Mouse (Mus musculus) urinary bladder, postnatal 14 days (tissue): ENCODE measurements at regions not wholly inside any gene's neighbourhood (a gene's known extent, or its start where the extent isn't known, plus 50 kb on each side); places are given as distances from the start of the nearest gene placed in this dataset.

Source experiments
- DNase-seq: peaks from one replicate; pipeline ENCODE4 v3.0.0; 2021; ENCODE audit warnings: low spot score

DNA sequence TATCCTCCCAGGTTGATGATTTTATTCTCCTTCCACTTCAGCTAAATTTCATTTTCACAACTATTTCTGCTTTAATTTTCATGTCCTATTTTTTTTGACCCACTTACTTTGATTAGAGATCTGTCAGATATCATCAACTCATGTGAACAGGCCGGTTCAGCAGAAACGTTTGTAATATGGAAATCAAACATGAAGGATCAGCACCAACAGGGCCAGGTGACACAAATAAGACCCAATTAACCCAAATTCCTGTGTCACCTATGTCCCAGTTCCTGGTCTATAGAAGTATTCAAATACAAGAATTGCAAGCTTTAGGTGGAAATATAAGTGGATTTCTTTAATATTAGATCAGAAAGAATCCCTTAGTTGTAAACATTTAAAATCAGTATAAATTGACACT is 332.7 kb downstream of the 1700017N19Rik start:
- DNase-seq: no peak

GRCm38 (mm10) chr10:100927086-100927485 is 336.8 kb downstream of the 1700017N19Rik start:
- no peak for DNase-seq

DNA sequence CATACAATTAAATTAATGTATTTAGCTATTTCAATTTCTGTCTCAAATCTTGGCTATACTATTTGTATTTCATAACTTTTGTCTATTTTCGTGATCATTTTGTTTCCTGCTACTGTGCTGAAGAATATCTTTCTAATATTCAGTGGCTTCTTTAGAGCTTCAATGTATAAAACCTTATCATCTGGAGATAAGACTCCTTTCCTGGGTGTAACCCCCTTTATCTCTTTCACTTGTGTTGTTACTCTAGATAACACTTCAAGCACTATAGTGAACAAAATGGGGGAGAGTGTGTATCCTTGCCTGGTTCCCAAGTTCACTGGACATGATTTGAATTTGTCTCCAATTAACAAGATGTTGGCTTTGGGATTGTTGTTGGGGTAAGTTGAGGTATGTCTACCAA is 341.5 kb downstream of the 1700017N19Rik start:
- DNase-seq: no peak

- no peak for DNase-seq
Measured at GRCm38 (mm10) chr10:100958371-100958770, 368.1 kb downstream of the 1700017N19Rik start.

- no peak for DNase-seq
Measured at GRCm38 (mm10) chr10:101003469-101003868, 413.2 kb downstream of the 1700017N19Rik start.

DNA sequence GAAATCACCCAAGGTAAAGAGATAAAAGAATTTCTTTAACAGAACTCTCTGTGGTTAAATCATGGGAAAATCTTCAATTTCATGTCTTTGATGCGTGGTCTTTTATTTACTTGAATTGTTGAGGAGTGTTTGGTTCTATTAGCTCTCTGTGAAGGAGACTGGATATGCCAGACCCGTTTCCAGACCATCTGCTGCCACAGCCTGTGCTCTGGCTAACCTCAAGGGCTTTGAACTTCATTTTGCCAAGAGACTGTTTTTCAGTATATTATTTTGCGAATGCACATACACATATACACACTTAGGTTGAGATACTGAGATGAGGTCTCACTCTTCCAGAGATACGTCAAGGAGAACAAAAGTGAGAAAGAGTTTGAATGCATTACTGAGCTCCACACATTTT is 414.4 kb downstream of the 1700017N19Rik start:
- DNase-seq: no peak

- no peak for DNase-seq
Measured at GRCm38 (mm10) chr10:101015416-101015815, 425.1 kb downstream of the 1700017N19Rik start.

DNA sequence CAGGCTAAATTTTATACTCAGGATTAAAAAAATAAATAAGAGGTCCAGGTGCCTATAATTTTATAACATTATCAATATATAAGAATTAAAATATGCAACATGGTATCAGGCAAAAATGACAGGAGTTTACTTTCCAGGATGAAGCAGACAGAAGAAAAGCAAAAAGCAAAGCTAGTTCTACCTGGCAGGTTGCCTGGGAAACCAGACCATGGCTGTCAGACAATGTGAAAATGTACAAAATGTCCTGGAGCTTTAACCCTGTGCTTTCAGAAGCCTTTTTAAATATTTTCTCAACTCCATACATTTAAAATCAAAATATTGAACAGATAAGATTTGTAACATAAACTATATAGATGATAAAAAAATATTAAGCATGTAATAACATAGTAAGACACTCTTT is 448.3 kb downstream of the 1700017N19Rik start:
- DNase-seq: no peak

GRCm38 (mm10) chr10:101039034-101039433 is 448.8 kb downstream of the 1700017N19Rik start:
- no peak for DNase-seq
